Mouse (Mus musculus) G1E (cell line): ENCODE results near the gene Tuba8. TPM values are rescaled to one million over a fixed set of nuclear protein-coding genes. Genes with fewer than 3 reads are reported as not detected.

Experiments used
- ATAC-seq: 2 replicates; pipeline ENCODE4 v1.8.0; 2016; ENCODE audit warnings: mild to moderate bottlenecking; ENCODE audit not compliant: insufficient number of reproducible peaks, poor library complexity, low FRiP score, severe bottlenecking; ENCODE audit errors: extremely low read depth
- DNase-seq: peaks from one replicate; pipeline ENCODE4 v3.0.0; 2012; ENCODE audit warnings: low spot score
- H3K27me3 ChIP-seq: 2 replicates; pipeline ENCODE4 v1.6.1; 2012; ENCODE audit warnings: mild to moderate bottlenecking, low read length, inconsistent platforms; ENCODE audit not compliant: insufficient read depth
- H3K36me3 ChIP-seq: replicated peaks from 2 replicates; pipeline ENCODE3; 2012; ENCODE audit warnings: mild to moderate bottlenecking, inconsistent platforms
- H3K4me1 ChIP-seq: 2 replicates; pipeline ENCODE4 v1.6.1; 2012; ENCODE audit warnings: low read depth, low read length, inconsistent platforms, mixed read lengths; ENCODE audit not compliant: insufficient read depth
- H3K4me3 ChIP-seq: 2 replicates; pipeline ENCODE4 v1.5.1; 2012; ENCODE audit warnings: low read depth, mild to moderate bottlenecking, inconsistent platforms, low read length, moderate library complexity, mixed read lengths
- H3K9me3 ChIP-seq: replicated peaks from 2 replicates; pipeline ENCODE4 v1.6.1; 2012; ENCODE audit warnings: inconsistent platforms
- CTCF ChIP-seq: IDR thresholded peaks from 2 replicates; pipeline ENCODE4 v1.5.1; 2012; ENCODE audit warnings: low read depth, low read length, inconsistent platforms, mixed read lengths
- GATA1 ChIP-seq: IDR thresholded peaks from 2 replicates; pipeline ENCODE4 v1.6.1; 2012; ENCODE audit warnings: borderline replicate concordance, low read length, inconsistent platforms, mixed read lengths
- GATA2 ChIP-seq: IDR thresholded peaks from 2 replicates; pipeline ENCODE4 v1.6.1; 2012; ENCODE audit warnings: low read depth, low read length, inconsistent platforms, borderline replicate concordance
- POLR2AphosphoS5 ChIP-seq: IDR thresholded peaks from 2 replicates; pipeline ENCODE4 v1.6.1; 2012; ENCODE audit warnings: low read depth, low read length, inconsistent platforms; ENCODE audit not compliant: insufficient replicate concordance
- TAL1 ChIP-seq: conservative IDR thresholded peaks from 2 replicates; pipeline ENCODE4 v1.6.1; 2012; ENCODE audit warnings: low read depth, low read length, inconsistent platforms, mixed read lengths
- polyA plus RNA-seq: library from polyadenylated mRNA; stranded (reverse); fragments of >175 nt; gene quantifications from 2 replicates; pipeline ENCODE4 v1.2.3, GENCODE M21; 2012
- total RNA-seq, 2 experiments: library from RNA; stranded (forward) in 1 of 2; stranded (reverse) in 1 of 2; fragments of 200-1000 nt in 1 of 2; fragments of >200 nt in 1 of 2; fragmentation: Nextera tagmentation in 1 of 2; gene quantifications; 2 replicates each; pipeline ENCODE4 v1.2.3; 2014 to 2017

Gene Tuba8
- total and polyA plus RNA-seq, 3 experiments = 0.03 to 0.38 TPM; not detected in 1

GRCm38 (mm10) chr6:121216589-121217255 lies 6.2 kb downstream of the Tuba8 start:
- no peak for ATAC-seq
- Histone ChIP-seq H3K36me3 (no peaks in the 10 kb centered on the region), H3K4me1 (peaks cover 24% of the 10 kb centered on the region), H3K9me3 (no peaks in the 10 kb centered on the region), H3K4me3 (no peak overlapping the region), H3K27me3 (peaks cover 48% of the 10 kb centered on the region)
- TF ChIP-seq CTCF (no peak), TAL1 (no peak), GATA2 (no peak), POLR2AphosphoS5 (no peak), GATA1 (no peak)
- no peak for DNase-seq

- no peak for ATAC-seq
- H3K36me3 ChIP-seq = peaks cover 4% of the 10 kb centered on the region
- no peak overlapping the region for H3K4me3 ChIP-seq
- H3K9me3 ChIP-seq = peaks cover 4% of the 10 kb centered on the region
- H3K4me1 ChIP-seq = peaks cover 27% of the 10 kb centered on the region
- TF ChIP-seq GATA1 (no peak), TAL1 (no peak), POLR2AphosphoS5 (no peak), CTCF (no peak), GATA2 (no peak)
- peaks cover 45% of the 10 kb centered on the region for H3K27me3 ChIP-seq
- no peak for DNase-seq
Observed at GRCm38 (mm10) chr6:121218002-121218401, 7.5 kb downstream of the Tuba8 start.

- no peak for ATAC-seq
- Histone ChIP-seq H3K36me3 (peaks cover 6% of the 10 kb centered on the region), H3K9me3 (peaks cover 6% of the 10 kb centered on the region), H3K4me3 (no peak overlapping the region), H3K4me1 (peaks cover 38% of the 10 kb centered on the region), H3K27me3 (peaks cover 45% of the 10 kb centered on the region)
- no peak for DNase-seq
- no peak for TF ChIP-seq GATA2
- no peak for TF ChIP-seq GATA1
- TF ChIP-seq POLR2AphosphoS5 = no peak
- no peak for TF ChIP-seq CTCF
- TF ChIP-seq TAL1 = no peak
Observed at GRCm38 (mm10) chr6:121219406-121219805, 8.9 kb downstream of the Tuba8 start.

GRCm38 (mm10) chr6:121220181-121220580 lies 9.7 kb downstream of the Tuba8 start:
- peaks cover 39% of the 10 kb centered on the region for H3K27me3 ChIP-seq
- no peak for DNase-seq
- peaks cover 36% of the 10 kb centered on the region for H3K4me1 ChIP-seq
- H3K4me3 ChIP-seq = no peak overlapping the region
- no peak for TF ChIP-seq POLR2AphosphoS5
- no peak for TF ChIP-seq GATA1
- no peak for TF ChIP-seq TAL1
- H3K9me3 ChIP-seq = peaks cover 6% of the 10 kb centered on the region
- H3K36me3 ChIP-seq = peaks cover 6% of the 10 kb centered on the region
- ATAC-seq = no peak

- H3K4me1 ChIP-seq = peaks cover 48% of the 10 kb centered on the region
- H3K36me3 ChIP-seq = peaks cover 6% of the 10 kb centered on the region
- TF ChIP-seq CTCF = no peak
- TF ChIP-seq POLR2AphosphoS5 = no peak
- no peak for TF ChIP-seq GATA1
- no peak for TF ChIP-seq GATA2
- no peak for TF ChIP-seq TAL1
- no peak for ATAC-seq
- H3K4me3 ChIP-seq = no peak overlapping the region
- peaks cover 6% of the 10 kb centered on the region for H3K9me3 ChIP-seq
- DNase-seq = no peak
- peaks cover 26% of the 10 kb centered on the region for H3K27me3 ChIP-seq
Observed at GRCm38 (mm10) chr6:121221876-121222597, 11.5 kb downstream of the Tuba8 start.

- peaks cover 20% of the 10 kb centered on the region for H3K27me3 ChIP-seq
- ATAC-seq = no peak
- DNase-seq = no peak
- H3K4me3 ChIP-seq = no peak overlapping the region
- H3K4me1 ChIP-seq = peaks cover 52% of the 10 kb centered on the region
- H3K36me3 ChIP-seq = peaks cover 6% of the 10 kb centered on the region
- TF ChIP-seq GATA2 (no peak), CTCF (no peak), GATA1 (no peak), POLR2AphosphoS5 (no peak), TAL1 (no peak)
- peaks cover 6% of the 10 kb centered on the region for H3K9me3 ChIP-seq
Observed at GRCm38 (mm10) chr6:121223001-121223400, 12.5 kb downstream of the Tuba8 start.
